Mouse (Mus musculus) pancreas, adult 10 weeks (tissue): ENCODE results near the gene Zyg11a. TPM values are rescaled to one million over a fixed set of nuclear protein-coding genes. Genes with fewer than 3 reads are reported as not detected.

Experiments
- polyA plus RNA-seq: library from polyadenylated mRNA; stranded (reverse); fragments of 350-450 nt; fragmentation: Illumina TruSeq; extraction: RNeasy Lipid Tissue Mini Kit (QIAGEN cat#74804); gene quantifications from one replicate; pipeline ENCODE4 v1.2.3, GENCODE M21; 2015; ENCODE audit warnings: low read depth, low replicate concordance; ENCODE audit not compliant: insufficient read depth

Zyg11a gene
- not detected for polyA plus RNA-seq

DNA sequence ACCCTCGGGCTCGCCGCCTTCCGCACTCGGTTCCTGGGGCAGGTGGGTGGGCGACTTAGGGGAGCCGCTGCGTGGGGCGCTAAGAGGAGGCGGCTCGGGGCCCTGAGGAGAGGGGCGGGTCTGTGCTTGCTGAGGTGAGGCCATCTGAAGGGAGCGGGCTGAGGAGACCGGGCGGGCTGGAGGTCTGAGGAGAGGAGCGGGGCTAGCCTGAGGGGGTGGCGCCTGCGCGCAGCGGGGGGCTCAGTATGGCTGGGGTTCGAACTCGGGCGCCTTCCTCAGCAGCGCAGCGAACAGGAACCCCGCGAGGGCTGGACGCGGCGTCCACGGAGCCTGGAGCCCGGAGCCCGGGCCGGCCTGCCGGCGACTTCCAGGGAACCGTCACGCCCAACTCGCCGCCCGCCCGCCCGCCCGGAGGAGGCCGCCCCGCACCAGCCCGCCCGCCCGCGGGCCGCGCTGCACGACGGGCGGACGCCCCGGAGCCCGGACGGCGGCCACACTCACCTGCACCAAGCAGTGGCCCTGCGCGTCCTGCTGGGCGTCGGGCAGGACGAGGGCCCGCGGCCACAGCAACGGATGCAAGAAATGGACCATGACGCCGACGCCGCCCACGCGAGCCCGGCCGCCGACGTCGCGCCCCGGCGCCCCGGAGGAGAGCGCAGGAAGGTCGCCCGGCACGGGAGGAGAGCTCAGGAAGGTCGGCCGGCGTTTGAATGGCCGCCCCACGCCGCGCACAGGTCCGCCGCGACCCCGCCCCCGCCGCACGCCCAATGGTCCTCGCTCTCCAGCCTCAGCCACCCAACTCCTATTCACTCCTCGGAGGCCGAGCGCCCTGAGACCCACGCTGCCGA, at the start of gene Zyg11a:
Zyg11a (minus strand) TSS at position 717 of the 848 bp plus-strand sequence.

DNA sequence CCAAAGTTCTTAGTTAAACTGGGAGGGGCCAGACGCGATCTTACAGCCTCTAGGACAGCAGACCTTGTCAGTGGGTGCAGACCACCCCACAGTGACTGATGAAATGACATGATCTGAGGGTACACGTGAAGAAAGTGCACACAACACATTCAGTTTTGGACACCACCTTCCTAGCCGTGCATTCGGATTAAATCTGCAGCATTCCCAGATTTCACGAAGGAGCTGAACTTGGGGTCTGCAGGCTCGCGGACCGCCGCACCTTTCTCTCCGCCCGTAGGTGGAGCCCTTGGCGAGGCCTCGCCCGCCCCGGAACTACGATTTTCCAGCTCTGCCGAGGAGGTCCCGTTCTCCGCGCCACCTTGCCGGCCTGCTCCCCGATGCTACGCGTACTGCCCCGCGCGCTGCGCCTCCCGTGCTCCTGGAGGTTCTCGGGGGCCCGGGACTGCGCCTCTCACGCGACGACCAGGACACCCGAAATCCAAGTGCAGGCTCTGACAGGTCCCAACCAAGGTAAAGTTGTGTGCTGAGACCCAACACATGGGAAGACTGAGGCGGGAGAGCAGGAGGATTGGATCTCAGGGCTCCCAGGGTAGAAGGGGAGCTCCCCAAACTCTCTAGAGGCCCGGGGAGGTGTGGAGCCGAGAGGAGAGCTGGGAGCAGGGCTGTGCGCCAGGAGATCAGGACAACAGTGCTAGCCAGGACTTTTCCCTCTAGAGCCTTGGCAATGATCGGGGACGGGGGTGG, 52.5 kb downstream of the Zyg11a start, which contains the start of gene Echdc2:
Echdc2 (plus strand) TSS at position 286 of the 744 bp plus-strand sequence.

DNA sequence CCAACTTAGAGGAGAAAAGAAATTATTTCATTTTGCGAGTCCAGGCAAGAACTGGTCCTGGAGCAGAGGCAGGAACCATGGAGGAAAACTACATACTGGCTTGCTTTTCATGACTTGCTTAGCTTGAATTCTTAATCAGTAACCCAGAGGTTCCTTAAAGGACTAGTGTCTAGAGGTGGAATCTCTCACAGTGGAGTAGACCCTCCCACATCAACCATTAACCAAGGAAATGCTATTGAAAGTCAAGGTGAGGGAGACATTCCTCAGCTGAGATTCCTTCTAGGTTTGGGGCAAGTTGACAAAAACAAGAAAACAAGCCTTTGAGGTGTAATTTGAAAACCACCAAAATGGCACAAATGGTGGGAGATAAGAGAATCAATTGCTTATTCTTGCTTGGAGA, 73.0 kb downstream of the Zyg11a start, which contains the start of gene Scp2:
Scp2 (minus strand) TSS at position 119 of the 400 bp plus-strand sequence.

Other genes starting within 250 kb of the Zyg11a start
- 0.26 TPM for gene Slc1a7, start 249.7 kb downstream of the Zyg11a start, polyA plus RNA-seq
- 10.8 TPM for gene Podn, start 121.6 kb downstream of the Zyg11a start, polyA plus RNA-seq
- gene Scp2, start 73.0 kb downstream of the Zyg11a start, polyA plus RNA-seq, result 60.6 TPM
- gene Echdc2, start 52.6 kb downstream of the Zyg11a start, polyA plus RNA-seq, result 145 TPM
- 2.5 TPM for gene Zyg11b, start 83.0 kb upstream of the Zyg11a start, polyA plus RNA-seq
- 0.92 TPM for gene Coa7, start 110.1 kb upstream of the Zyg11a start, polyA plus RNA-seq
- gene Shisal2a, start 165.3 kb upstream of the Zyg11a start, polyA plus RNA-seq, result not detected
- gene Gpx7, start 188.9 kb upstream of the Zyg11a start, polyA plus RNA-seq, result 4.0 TPM
- gene Tut4, start 241.4 kb upstream of the Zyg11a start, polyA plus RNA-seq, result 14.8 TPM